Mouse (Mus musculus) frontal cortex, adult 2 months (tissue): ENCODE data around the gene 4930595M18Rik. TPM values are rescaled to one million over a fixed set of nuclear protein-coding genes. Genes with fewer than 3 reads are reported as not detected.

Source experiments
- DNase-seq, 2 experiments: peaks; one replicate each; pipeline ENCODE4 v3.0.0; 2022; ENCODE audit warnings: low spot score in 1 of 2; ENCODE audit errors: extremely low spot score in 1 of 2
- polyA plus RNA-seq: library from polyadenylated mRNA; depleted of rRNA; stranded (reverse); fragments of >200 nt; gene quantifications from 2 replicates; pipeline ENCODE4 v1.2.3, GENCODE M21; 2012; rRNA removed

Gene 4930595M18Rik
- polyA plus RNA-seq: not detected in 2 replicates

DNA sequence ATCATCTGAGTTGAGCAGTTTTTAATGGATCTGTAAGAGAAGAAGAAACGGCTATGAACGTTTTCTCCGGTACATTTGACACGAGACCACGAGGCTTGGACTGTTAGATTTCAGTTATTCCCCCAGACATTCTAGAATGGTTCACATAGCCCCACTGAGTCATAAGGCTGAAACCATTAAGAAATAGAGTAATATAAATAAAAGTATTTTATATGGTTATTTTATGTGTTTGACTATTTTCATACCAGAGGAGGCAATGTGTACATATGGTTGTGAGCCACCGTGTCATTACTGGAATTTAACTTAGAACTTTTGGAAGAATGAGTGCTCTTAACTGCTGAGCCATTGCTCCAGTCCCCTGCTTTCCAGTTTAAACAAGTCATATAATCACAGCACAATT, at the start of gene 4930595M18Rik:
Gene 4930595M18Rik, minus strand, starts transcription at position 101 of the 400 bp plus-strand sequence.
- no peak for DNase-seq

DNA sequence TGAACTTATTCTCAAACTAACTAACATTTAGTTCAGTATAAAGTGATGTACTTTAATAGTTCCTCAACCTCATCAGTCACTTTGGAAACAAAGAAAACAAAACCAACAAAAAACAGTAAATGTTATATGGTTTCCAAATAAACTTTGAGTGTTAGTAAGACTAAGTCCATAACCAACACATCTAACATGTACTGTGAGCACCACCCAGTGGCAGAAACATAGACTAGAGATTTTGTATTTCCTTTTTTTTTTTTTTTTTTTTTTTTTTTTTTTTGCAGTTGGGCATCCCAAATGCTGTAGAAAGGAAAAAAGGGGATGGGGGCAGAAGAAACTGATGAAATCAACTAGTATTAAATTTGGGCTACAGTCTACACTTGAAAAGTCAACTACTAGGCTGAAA, 14.6 kb upstream of the 4930595M18Rik start:
- peak in 1 of 2 experiments; percentile 42 for DNase-seq
